Mouse (Mus musculus) myocyte (in vitro differentiated cells): ENCODE measurements at regions not wholly inside any gene's neighbourhood (a gene's known extent, or its start where the extent isn't known, plus 50 kb on each side); places are given as distances from the start of the nearest gene placed in this dataset.

Experiments used
- H3K27me3 ChIP-seq: one replicate; pipeline ENCODE4 v1.6.1; 2011; ENCODE audit not compliant: control insufficient read depth, insufficient read depth, insufficient read length
- H3K36me3 ChIP-seq: one replicate; pipeline ENCODE4 v1.6.1; 2011; ENCODE audit not compliant: control insufficient read depth, insufficient read depth
- H3K4me2 ChIP-seq: one replicate; pipeline ENCODE4 v1.6.1; 2011; ENCODE audit warnings: low read depth, control low read depth
- H3K4me3 ChIP-seq: one replicate; pipeline ENCODE4 v1.5.1; 2011; ENCODE audit warnings: mild to moderate bottlenecking, control low read depth, moderate library complexity
- H3K79me2 ChIP-seq: one replicate; pipeline ENCODE4 v1.6.1; 2011; ENCODE audit not compliant: control insufficient read depth, insufficient read depth
- H3ac ChIP-seq: one replicate; pipeline ENCODE4 v1.6.1; 2011; ENCODE audit not compliant: control insufficient read depth, insufficient read length
- CEBPB ChIP-seq: IDR thresholded peaks from 2 replicates; pipeline ENCODE4 v1.6.1; 2011; ENCODE audit warnings: mild to moderate bottlenecking, moderate library complexity; ENCODE audit not compliant: poor library complexity, insufficient read depth, severe bottlenecking
- E2F4 ChIP-seq: IDR thresholded peaks from one replicate; pipeline ENCODE4 v1.6.1; 2011; ENCODE audit warnings: mild to moderate bottlenecking, control low read depth, moderate library complexity; ENCODE audit not compliant: insufficient read depth
- MAX ChIP-seq: IDR thresholded peaks from one replicate; pipeline ENCODE4 v1.6.1; 2011; ENCODE audit warnings: low read depth, mild to moderate bottlenecking, control low read depth
- MYOD1 ChIP-seq, 3 experiments: IDR thresholded peaks; one replicate each; pipeline ENCODE4 v1.6.1; 2011; ENCODE audit warnings: control low read depth in 2 of 3, low read depth in 2 of 3, mild to moderate bottlenecking in 2 of 3, moderate library complexity in 1 of 3; ENCODE audit not compliant: insufficient read length in 2 of 3, control insufficient read depth in 1 of 3
- MYOG ChIP-seq, 3 experiments: IDR thresholded peaks; one replicate each; pipeline ENCODE4 v1.6.1; 2011; ENCODE audit warnings: control low read depth in 2 of 3, low read depth in 2 of 3, mild to moderate bottlenecking in 2 of 3; ENCODE audit not compliant: insufficient read length in 2 of 3, control insufficient read depth in 1 of 3, insufficient read depth in 1 of 3
- POLR2A ChIP-seq: IDR thresholded peaks from one replicate; pipeline ENCODE4 v1.6.1; 2011; ENCODE audit warnings: low read depth, mild to moderate bottlenecking, control low read depth, moderate library complexity; ENCODE audit not compliant: insufficient read length
- POLR2AphosphoS2 ChIP-seq: IDR thresholded peaks from one replicate; pipeline ENCODE4 v1.6.1; 2011; ENCODE audit warnings: low read depth, control low read depth; ENCODE audit not compliant: insufficient read length
- REST ChIP-seq: IDR thresholded peaks from one replicate; pipeline ENCODE4 v1.6.1; 2011; ENCODE audit warnings: mild to moderate bottlenecking, control low read depth, moderate library complexity; ENCODE audit not compliant: insufficient read depth, insufficient read length
- SRF ChIP-seq: IDR thresholded peaks from one replicate; pipeline ENCODE4 v1.6.1; 2011; ENCODE audit warnings: low read depth; ENCODE audit not compliant: control insufficient read depth, insufficient read length
- TCF12 ChIP-seq: IDR thresholded peaks from one replicate; pipeline ENCODE4 v1.6.1; 2011; ENCODE audit warnings: mild to moderate bottlenecking, control low read depth; ENCODE audit not compliant: poor library complexity, insufficient read depth, severe bottlenecking
- TCF3 ChIP-seq: IDR thresholded peaks from one replicate; pipeline ENCODE4 v1.6.1; 2011; ENCODE audit warnings: low read depth, control low read depth; ENCODE audit not compliant: insufficient read length
- USF1 ChIP-seq: IDR thresholded peaks from one replicate; pipeline ENCODE4 v1.6.1; 2011; ENCODE audit warnings: low read depth, mild to moderate bottlenecking, control low read depth, moderate library complexity

- Histone ChIP-seq H3K4me2 (peak overlapping the region; percentile 12), H3K36me3 (no peaks in the 10 kb centered on the region), H3K4me3 (no peak overlapping the region), H3K27me3 (no peaks in the 10 kb centered on the region), H3ac (no peak overlapping the region), H3K79me2 (no peaks in the 10 kb centered on the region)
- TF ChIP-seq TCF12 (no peak), USF1 (no peak), TCF3 (no peak), MYOG (IDR thresholded peaks at IDR 0.05; ENCODE audit: control insufficient read depth in 1 of 3, insufficient read depth in 1 of 3, insufficient read length in 2 of 3, low read depth in 2 of 3) (no peak), MYOD1 (IDR thresholded peaks at IDR 0.05; ENCODE audit: control insufficient read depth in 1 of 3, insufficient read length in 2 of 3, low read depth in 2 of 3) (no peak), CEBPB (no peak), MAX (no peak), POLR2A (no peak), POLR2AphosphoS2 (no peak), REST (no peak), SRF (no peak), E2F4 (no peak)
Measured at GRCm38 (mm10) chr3:156017676-156018230, 543.8 kb upstream of the Negr1 start.

GRCm38 (mm10) chr3:156028602-156029188, 532.9 kb upstream of the Negr1 start:
- Histone ChIP-seq H3K27me3 (no peaks in the 10 kb centered on the region), H3ac (no peak overlapping the region), H3K4me2 (no peak overlapping the region), H3K36me3 (no peaks in the 10 kb centered on the region), H3K4me3 (no peak overlapping the region), H3K79me2 (no peaks in the 10 kb centered on the region)
- TF ChIP-seq TCF3 (no peak), POLR2AphosphoS2 (no peak), TCF12 (no peak), MYOG (IDR thresholded peaks at IDR 0.05; ENCODE audit: control insufficient read depth in 1 of 3, insufficient read depth in 1 of 3, insufficient read length in 2 of 3, low read depth in 2 of 3) (no peak), MYOD1 (IDR thresholded peaks at IDR 0.05; ENCODE audit: control insufficient read depth in 1 of 3, insufficient read length in 2 of 3, low read depth in 2 of 3) (no peak), CEBPB (no peak), MAX (no peak), USF1 (no peak), POLR2A (no peak)

GRCm38 (mm10) chr3:156070257-156070656, 491.3 kb upstream of the Negr1 start:
- H3K4me2 ChIP-seq = no peak overlapping the region
- no peak overlapping the region for H3K4me3 ChIP-seq
- no peaks in the 10 kb centered on the region for H3K36me3 ChIP-seq
- H3ac ChIP-seq = no peak overlapping the region
- no peaks in the 10 kb centered on the region for H3K79me2 ChIP-seq
- TF ChIP-seq USF1 = no peak
- no peaks in the 10 kb centered on the region for H3K27me3 ChIP-seq

- H3K27me3 ChIP-seq = no peaks in the 10 kb centered on the region
- no peaks in the 10 kb centered on the region for H3K36me3 ChIP-seq
- no peak for TF ChIP-seq MYOG (IDR thresholded peaks at IDR 0.05; ENCODE audit: control insufficient read depth in 1 of 3, insufficient read depth in 1 of 3, insufficient read length in 2 of 3, low read depth in 2 of 3)
- TF ChIP-seq SRF = no peak
- TF ChIP-seq POLR2AphosphoS2 = no peak
- TF ChIP-seq MAX = no peak
- TF ChIP-seq CEBPB = no peak
- TF ChIP-seq TCF3 = no peak
- TF ChIP-seq E2F4 = no peak
- no peak for TF ChIP-seq REST
- no peak for TF ChIP-seq TCF12
- no peak for TF ChIP-seq MYOD1 (IDR thresholded peaks at IDR 0.05; ENCODE audit: control insufficient read depth in 1 of 3, insufficient read length in 2 of 3, low read depth in 2 of 3)
- TF ChIP-seq USF1 = no peak
- no peak for TF ChIP-seq POLR2A
- H3K4me3 ChIP-seq = no peak overlapping the region
- H3ac ChIP-seq = no peak overlapping the region
- no peaks in the 10 kb centered on the region for H3K79me2 ChIP-seq
- H3K4me2 ChIP-seq = no peak overlapping the region
Measured at GRCm38 (mm10) chr3:156082268-156082667, 479.3 kb upstream of the Negr1 start.

- H3K36me3 ChIP-seq = no peaks in the 10 kb centered on the region
- no peak overlapping the region for H3ac ChIP-seq
- no peak overlapping the region for H3K4me3 ChIP-seq
- H3K79me2 ChIP-seq = no peaks in the 10 kb centered on the region
- H3K27me3 ChIP-seq = no peaks in the 10 kb centered on the region
- H3K4me2 ChIP-seq = no peak overlapping the region
- no peak for TF ChIP-seq MYOD1 (IDR thresholded peaks at IDR 0.05; ENCODE audit: control insufficient read depth in 1 of 3, insufficient read length in 2 of 3, low read depth in 2 of 3)
- TF ChIP-seq REST = no peak
- TF ChIP-seq SRF = no peak
- TF ChIP-seq TCF3 = no peak
- TF ChIP-seq MYOG (IDR thresholded peaks at IDR 0.05; ENCODE audit: control insufficient read depth in 1 of 3, insufficient read depth in 1 of 3, insufficient read length in 2 of 3, low read depth in 2 of 3) = no peak
- no peak for TF ChIP-seq MAX
- TF ChIP-seq POLR2A = no peak
- no peak for TF ChIP-seq TCF12
- TF ChIP-seq USF1 = no peak
- no peak for TF ChIP-seq CEBPB
- no peak for TF ChIP-seq E2F4
- TF ChIP-seq POLR2AphosphoS2 = no peak
Measured at GRCm38 (mm10) chr3:156093689-156094088, 467.9 kb upstream of the Negr1 start.
